Comparison of ENCODE assay signal across 8 mouse cellular contexts in genomic region chr17:32492349-32492980, GRCm38 (mm10). TPM values are rescaled to one million over a fixed set of nuclear protein-coding genes. Genes with fewer than 3 reads are reported as not detected.
DNase-seq lines count a peak whose midpoint lies in the region; ATAC-seq lines count a peak whose summit lies in the region.

No protein-coding gene starts in this region.

- H3K9ac ChIP-seq in forebrain, embryonic 16.5 days (replicated peaks; ENCODE audit: low read depth, low read length), result no peak overlapping the region; the same call in 1 of the 2 replicates
- peak overlapping the region; percentile 31; the same call in 1 of the 2 replicates for H3K9ac ChIP-seq in hindbrain, embryonic 16.5 days (ENCODE audit: low read depth, low read length)
- H3K9ac ChIP-seq in liver, embryonic 11.5 days (ENCODE audit: low read depth, low read length), result no peak overlapping the region
- no peak overlapping the region for H3K9ac ChIP-seq in midbrain, embryonic 16.5 days (ENCODE audit: low read depth, low read length)

- H3K4me2 ChIP-seq in forebrain, embryonic 16.5 days (ENCODE audit: low read length), result peak overlapping the region; percentile 50
- peak overlapping the region; percentile 60 for H3K4me2 ChIP-seq in hindbrain, embryonic 16.5 days (ENCODE audit: low read length)
- H3K4me2 ChIP-seq in liver, embryonic 11.5 days, result peak overlapping the region; percentile 74
- peak overlapping the region; percentile 51 for H3K4me2 ChIP-seq in midbrain, embryonic 16.5 days (ENCODE audit: low read length)

- H3K4me3 ChIP-seq in forebrain, embryonic 16.5 days (replicated peaks; ENCODE audit: low read length), result peak overlapping the region; percentile 36
- H3K4me3 ChIP-seq in hindbrain, embryonic 16.5 days (ENCODE audit: low read length), result peak overlapping the region; percentile 37
- peak overlapping the region; percentile 40 for H3K4me3 ChIP-seq in liver, embryonic 11.5 days (ENCODE audit: low read depth, low read length)
- peak overlapping the region; percentile 27 for H3K4me3 ChIP-seq in midbrain, embryonic 16.5 days (ENCODE audit: low read depth, low read length)

- intact Hi-C loops in left cerebral cortex, postnatal 14 days (cut with DNase I), result loop anchor here (5.0 kb wide), 1 partner anchor 105 kb away; the partner anchor contains the start of gene Wiz

- peak; percentile 48 for DNase-seq in CD4-positive, CD25-positive, alpha-beta regulatory T cell, adult 2 months (ENCODE audit: low read depth, low spot score)
- peak; percentile 63 for DNase-seq in adrenal gland, postnatal 14 days
- peak; percentile 47 for DNase-seq in liver, embryonic 11.5 days (ENCODE audit: low spot score)
- no peak for DNase-seq in left cerebral cortex, postnatal 14 days (ENCODE audit: low spot score in 2 of 2)
- DNase-seq in urinary bladder, postnatal 10 days (ENCODE audit: low spot score), result no peak

- no peaks in the 10 kb centered on the region for H3K27me3 ChIP-seq in forebrain, embryonic 16.5 days (replicated peaks; ENCODE audit: control insufficient read depth, insufficient read depth, low read length)
- H3K27me3 ChIP-seq in hindbrain, embryonic 16.5 days (replicated peaks; ENCODE audit: control insufficient read depth, insufficient read depth, low read length), result no peaks in the 10 kb centered on the region
- peaks cover 6% of the 10 kb centered on the region for H3K27me3 ChIP-seq in liver, embryonic 11.5 days (replicated peaks; ENCODE audit: control insufficient read depth, insufficient read depth, low read length)
- H3K27me3 ChIP-seq in midbrain, embryonic 16.5 days (ENCODE audit: control insufficient read depth, insufficient read depth, low read depth, low read length), result peaks cover 7% of the 10 kb centered on the region

- 0 out of 2 replicates have a peak, but pooled peaks cover 2% of the 10 kb centered on the region for H3K4me1 ChIP-seq in forebrain, embryonic 16.5 days (replicated peaks; ENCODE audit: control insufficient read depth, insufficient read depth, low read length)
- no peaks in the 10 kb centered on the region; the same call in 1 of the 2 replicates for H3K4me1 ChIP-seq in hindbrain, embryonic 16.5 days (ENCODE audit: control insufficient read depth, insufficient read depth, low read depth, low read length)
- H3K4me1 ChIP-seq in liver, embryonic 11.5 days (replicated peaks; ENCODE audit: control insufficient read depth, insufficient read depth, low read length), result no peaks in the 10 kb centered on the region
- peaks cover 3% of the 10 kb centered on the region; the same call in 1 of the 2 replicates for H3K4me1 ChIP-seq in midbrain, embryonic 16.5 days (ENCODE audit: control insufficient read depth, insufficient read depth, low read length)

- WGBS in forebrain, embryonic 16.5 days, result 8% methylated on average over 30 of the region's 30 CpGs
- 9% methylated on average over 30 of the region's 30 CpGs for WGBS in hindbrain, embryonic 16.5 days
- WGBS in liver, embryonic 11.5 days, result 10% methylated on average over 30 of the region's 30 CpGs
- 7% methylated on average over 30 of the region's 30 CpGs for WGBS in midbrain, embryonic 16.5 days

- H3K9me3 ChIP-seq in forebrain, embryonic 16.5 days (ENCODE audit: control insufficient read depth, low read length), result no peaks in the 10 kb centered on the region
- no peaks in the 10 kb centered on the region for H3K9me3 ChIP-seq in hindbrain, embryonic 16.5 days (ENCODE audit: control insufficient read depth, low read length)
- H3K9me3 ChIP-seq in liver, embryonic 11.5 days (ENCODE audit: control insufficient read depth, low read length), result no peaks in the 10 kb centered on the region
- H3K9me3 ChIP-seq in midbrain, embryonic 16.5 days (replicated peaks; ENCODE audit: control insufficient read depth, low read length, poor library complexity, severe bottlenecking), result no peaks in the 10 kb centered on the region

- H3K27ac ChIP-seq in forebrain, embryonic 16.5 days (ENCODE audit: low read length), result no peak overlapping the region
- H3K27ac ChIP-seq in hindbrain, embryonic 16.5 days (ENCODE audit: low read depth, low read length), result no peak overlapping the region
- H3K27ac ChIP-seq in liver, embryonic 11.5 days (ENCODE audit: low read depth, low read length), result no peak overlapping the region
- no peak overlapping the region for H3K27ac ChIP-seq in midbrain, embryonic 16.5 days (ENCODE audit: low read length)

- H3K36me3 ChIP-seq in forebrain, embryonic 16.5 days (ENCODE audit: control insufficient read depth, insufficient read depth), result no peaks in the 10 kb centered on the region
- H3K36me3 ChIP-seq in hindbrain, embryonic 16.5 days (ENCODE audit: control insufficient read depth, insufficient read depth, low read length), result no peaks in the 10 kb centered on the region
- H3K36me3 ChIP-seq in liver, embryonic 11.5 days (ENCODE audit: control insufficient read depth, insufficient read depth, low read length), result no peaks in the 10 kb centered on the region
- no peaks in the 10 kb centered on the region for H3K36me3 ChIP-seq in midbrain, embryonic 16.5 days (ENCODE audit: control insufficient read depth, insufficient read depth, low read length)

- peak; percentile 78 for ATAC-seq in forebrain, embryonic 16.5 days
- ATAC-seq in hindbrain, embryonic 16.5 days, result peak; percentile 76
- ATAC-seq in liver, embryonic 11.5 days (replicated peaks; ENCODE audit: low FRiP score), result peak; percentile 31; the same call in 1 of the 2 replicates
- ATAC-seq in midbrain, embryonic 16.5 days, result peak; percentile 40

RNA-seq across cellular contexts. Expression of gene Cyp4f17, which starts 13.4 kb away (rescaled TPM):
- total RNA-seq in adrenal gland, postnatal 14 days (2021), result 7.7 and 7.9 TPM in 2 replicates
- 6.7 and 8.9 TPM in 2 replicates for polyA plus RNA-seq in forebrain, embryonic 16.5 days (2015; fragmentation: Nextera tagmentation; extraction: Ambion mirVana)
- polyA plus RNA-seq in hindbrain, embryonic 16.5 days (2015; fragmentation: Nextera tagmentation; extraction: Ambion mirVana), result 10.7 and 11.2 TPM in 2 replicates
- polyA plus RNA-seq in liver, embryonic 11.5 days (2014; fragmentation: Nextera tagmentation; extraction: Ambion mirVana), result 1.5 and 2.2 TPM in 2 replicates
- 12.4 and 15.7 TPM in 2 replicates for polyA plus RNA-seq in midbrain, embryonic 16.5 days (2015; fragmentation: Nextera tagmentation; extraction: Ambion mirVana)
- 1 to 10 TPM; 3.7 to 3.8 TPM for total RNA-seq in left cerebral cortex, postnatal 14 days (2021)

RNA-seq across cellular contexts. Expression of gene Cyp4f39, which starts 39.9 kb away (rescaled TPM):
- total RNA-seq in adrenal gland, postnatal 14 days (2021), result not detected in 2 replicates
- 0.28 and 0.40 TPM in 2 replicates for polyA plus RNA-seq in forebrain, embryonic 16.5 days (2015; fragmentation: Nextera tagmentation; extraction: Ambion mirVana)
- polyA plus RNA-seq in hindbrain, embryonic 16.5 days (2015; fragmentation: Nextera tagmentation; extraction: Ambion mirVana), result 0.94 and 1.3 TPM in 2 replicates
- 0.15 and 0.27 TPM in 2 replicates for polyA plus RNA-seq in liver, embryonic 11.5 days (2014; fragmentation: Nextera tagmentation; extraction: Ambion mirVana)
- polyA plus RNA-seq in midbrain, embryonic 16.5 days (2015; fragmentation: Nextera tagmentation; extraction: Ambion mirVana), result 1.2 and 1.3 TPM in 2 replicates
- not detected for total RNA-seq in left cerebral cortex, postnatal 14 days (2021)

RNA-seq across cellular contexts. Expression of gene Cyp4f16, which starts 43.9 kb away (rescaled TPM):
- total RNA-seq in adrenal gland, postnatal 14 days (2021), result 9.1 and 12.5 TPM in 2 replicates
- polyA plus RNA-seq in forebrain, embryonic 16.5 days (2015; fragmentation: Nextera tagmentation; extraction: Ambion mirVana), result 20.0 and 26.1 TPM in 2 replicates
- 17.3 and 18.7 TPM in 2 replicates for polyA plus RNA-seq in hindbrain, embryonic 16.5 days (2015; fragmentation: Nextera tagmentation; extraction: Ambion mirVana)
- polyA plus RNA-seq in liver, embryonic 11.5 days (2014; fragmentation: Nextera tagmentation; extraction: Ambion mirVana), result 5.8 and 6.1 TPM in 2 replicates
- polyA plus RNA-seq in midbrain, embryonic 16.5 days (2015; fragmentation: Nextera tagmentation; extraction: Ambion mirVana), result 12.9 and 15.9 TPM in 2 replicates
- total RNA-seq in left cerebral cortex, postnatal 14 days (2021), result 1 to 10 TPM; 5.8 to 5.9 TPM

Comparison
In these comparisons a context has a peak if more than half of its experiments do, and no peak if none do; other contexts are left out.
1. DNase-seq: peak in CD4-positive, CD25-positive, alpha-beta regulatory T cell, adult 2 months (single experiment), adrenal gland, postnatal 14 days (single experiment) and liver, embryonic 11.5 days (single experiment); none in left cerebral cortex, postnatal 14 days (0 of 2) and urinary bladder, postnatal 10 days (single experiment).
2. Peak in every context shown above with its lines, with median percentiles within 50 percentile points of each other: ATAC-seq, H3K4me2 ChIP-seq and H3K4me3 ChIP-seq.